In genomic region chr1:128591721-128592210, GRCm38 (mm10) we compare ENCODE assay signal across 8 mouse cellular contexts. TPM values are rescaled to one million over a fixed set of nuclear protein-coding genes. Genes with fewer than 3 reads are reported as not detected.
DNase-seq lines count a peak whose midpoint lies in the region; ATAC-seq and TF ChIP-seq lines count a peak whose summit lies in the region.

No protein-coding gene starts in this region.

- no peaks in the 10 kb centered on the region for H3K9me3 ChIP-seq in E14TG2a.4 (ENCODE audit: low read length)
- H3K9me3 ChIP-seq in intestine, embryonic 14.5 days (ENCODE audit: control insufficient read depth, low read length), result no peaks in the 10 kb centered on the region

- WGBS in intestine, embryonic 14.5 days, result 0% methylated on average over 17 of the region's 20 CpGs

- peak overlapping the region; percentile 76 for H3K4me3 ChIP-seq in E14TG2a.4 (replicated peaks; ENCODE audit: low read length)
- peak overlapping the region; percentile 62 for H3K4me3 ChIP-seq in intestine, embryonic 14.5 days (ENCODE audit: low read depth, low read length)

- peak; percentile 21 for ATAC-seq in erythroblast, adult 5-6 weeks (replicated peaks; ENCODE audit: low FRiP score, poor library complexity, severe bottlenecking)
- peak; percentile 14; the same call in 1 of the 2 replicates for ATAC-seq in intestine, embryonic 14.5 days (replicated peaks; ENCODE audit: low FRiP score, low TSS enrichment, low read depth)

- peaks cover 6% of the 10 kb centered on the region; the same call in 1 of the 2 replicates for H3K36me3 ChIP-seq in E14TG2a.4 (ENCODE audit: insufficient read depth, low read length)
- H3K36me3 ChIP-seq in intestine, embryonic 14.5 days (ENCODE audit: control insufficient read depth, insufficient read depth, low read length), result peaks cover 4% of the 10 kb centered on the region; the same call in 1 of the 2 replicates

- DNase-seq in gastrocnemius, adult 18-20 months (ENCODE audit: low spot score), result peak; percentile 2
- DNase-seq in gastrocnemius, postnatal 25 days, result no peak
- DNase-seq in intestine, embryonic 14.5 days (ENCODE audit: low spot score), result no peak
- peak; percentile 52 for DNase-seq in mesoderm, embryonic 11.5 days (ENCODE audit: low read depth, low spot score)
- DNase-seq in thymus, postnatal 14 days, result peak; percentile 61
- no peak for DNase-seq in MN1 (ENCODE audit: low spot score)

- peaks cover 58% of the 10 kb centered on the region for H3K27me3 ChIP-seq in E14TG2a.4 (ENCODE audit: insufficient read depth, low read length)
- 0 out of 2 replicates have a peak, but pooled peaks cover 8% of the 10 kb centered on the region for H3K27me3 ChIP-seq in intestine, embryonic 14.5 days (replicated peaks; ENCODE audit: control insufficient read depth, insufficient read depth, low read length)

- TF ChIP-seq CTCF in E14TG2a.4 (conservative IDR thresholded peaks at IDR 0.05; ENCODE audit: low read length), result no peak

- peak overlapping the region; percentile 48 for H3K9ac ChIP-seq in intestine, embryonic 14.5 days (ENCODE audit: low read length)

- peaks cover 53% of the 10 kb centered on the region for H3K4me1 ChIP-seq in E14TG2a.4 (replicated peaks; ENCODE audit: low read depth, low read length)
- peaks cover 19% of the 10 kb centered on the region for H3K4me1 ChIP-seq in intestine, embryonic 14.5 days (replicated peaks; ENCODE audit: control insufficient read depth, insufficient read depth, low read length)

- H3K27ac ChIP-seq in intestine, embryonic 14.5 days (ENCODE audit: low read depth), result no peak overlapping the region; the same call in 1 of the 2 replicates

- peak overlapping the region; percentile 97 for H3K4me2 ChIP-seq in intestine, embryonic 14.5 days (ENCODE audit: low read length)

RNA-seq across cellular contexts. Expression of gene Cxcr4, which starts 0.3 kb away (rescaled TPM):
- 1 to 10 TPM; 2.4 to 2.8 TPM for total RNA-seq in gastrocnemius, adult 18-20 months (2021)
- 1 to 10 TPM; 3.1 to 4.5 TPM for total RNA-seq in gastrocnemius, postnatal 25 days (2021)
- 121 and 151 TPM in 2 replicates for total RNA-seq in erythroblast, adult 5-6 weeks (2015; ENCODE audit: low replicate concordance)
- 109 and 111 TPM in 2 replicates for total RNA-seq in erythroblast, adult 5-6 weeks (2017; ENCODE audit: low replicate concordance)
- 4.0 and 5.6 TPM in 2 replicates for polyA plus RNA-seq in intestine, embryonic 14.5 days (2014; fragmentation: Nextera tagmentation; extraction: Ambion mirVana)

Comparison
In these comparisons a context has a peak if more than half of its experiments do, and no peak if none do; other contexts are left out.
1. DNase-seq: peak in gastrocnemius, adult 18-20 months (single experiment), mesoderm, embryonic 11.5 days (single experiment) and thymus, postnatal 14 days (single experiment); none in gastrocnemius, postnatal 25 days (single experiment), intestine, embryonic 14.5 days (single experiment) and MN1 (single experiment).
2. RNA of gene Cxcr4, which starts 0.3 kb away (total RNA-seq): 109 to 151 TPM in erythroblast, adult 5-6 weeks; 3.1 to 4.5 TPM in gastrocnemius, postnatal 25 days and 2.4 to 2.8 TPM in gastrocnemius, adult 18-20 months; every median in the first group is over 10 times any median in the second.